Mouse (Mus musculus) layer of hippocampus, postnatal 10 days (tissue): ENCODE data around the gene Cd96. TPM values are rescaled to one million over a fixed set of nuclear protein-coding genes. Genes with fewer than 3 reads are reported as not detected.

ENCODE experiments used
- DNase-seq, 2 experiments: peaks; one replicate each; pipeline ENCODE4 v3.0.0; 2021; ENCODE audit warnings: low spot score in 2 of 2
- total RNA-seq, 2 experiments: library from RNA; stranded (reverse); gene quantifications; 2 replicates each; pipeline ENCODE4 v1.2.3; 2021

Gene Cd96
- total RNA-seq, 2 experiments from 2014 or later: not detected

- no peak for DNase-seq
Measured at GRCm38 (mm10) chr16:45990901-45991676, 129.0 kb downstream of the Cd96 start.

DNA sequence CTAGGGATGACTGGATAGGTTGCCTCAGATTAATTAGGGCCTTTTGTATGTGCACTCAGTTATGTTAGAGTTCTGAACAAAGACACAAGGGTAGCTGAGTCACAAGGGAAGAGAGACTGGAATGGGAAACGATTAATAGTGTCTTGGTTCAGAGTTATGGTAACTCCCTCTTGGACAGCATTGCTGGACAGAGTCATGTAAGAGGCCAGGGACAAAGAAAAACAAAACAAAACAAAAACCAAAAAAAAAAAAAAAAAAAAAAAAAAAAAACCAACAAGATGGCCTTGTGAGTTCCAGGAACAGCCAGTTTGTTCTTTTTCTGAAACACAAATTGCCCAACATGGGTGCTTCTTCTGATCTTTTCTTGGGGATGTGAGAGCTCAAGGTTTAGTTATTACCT, 133.8 kb downstream of the Cd96 start:
- DNase-seq: no peak

Other genes with a start within 250 kb of the Cd96 start
- 1 to 10 TPM; 7.4 to 10.0 TPM for gene Phldb2, start 166.7 kb downstream of the Cd96 start, total RNA-seq
- gene Plcxd2, start 110.0 kb downstream of the Cd96 start, total RNA-seq: 10 to 100 TPM; 32.8 to 34.0 TPM
- 10 to 100 TPM; 11.8 to 17.0 TPM for gene Gm4737, start 34.8 kb upstream of the Cd96 start, total RNA-seq